Mouse (Mus musculus): Measurements from ENCODE around the gene Myh13. TPM values are rescaled to one million over a fixed set of nuclear protein-coding genes. Genes with fewer than 3 reads are reported as not detected.

Gene Myh13
- not detected in 2 replicates for polyA plus RNA-seq (2016; fragmentation: Nextera tagmentation; extraction: Ambion mirVana)

GRCm38 (mm10) chr11:67321358-67321757, at the start of gene Myh13:
Gene Myh13 (plus strand): TSS chr11:67321658.
- Histone ChIP-seq H3K36me3 (replicated peaks) (no peaks in the 10 kb centered on the region), H3K4me3 (replicated peaks) (no peak within 1 kb of the TSS), H3K4me1 (no peaks in the 10 kb centered on the region), H3K27me3 (no peaks in the 10 kb centered on the region), H3K9me3 (no peaks in the 10 kb centered on the region), H3K27ac (no peak within 1 kb of the TSS), H3K9ac (no peak within 1 kb of the TSS), H3K4me2 (no peak within 1 kb of the TSS)
- no peak for ATAC-seq (ENCODE audit: low FRiP score)
- 87% methylated on average over 7 of the region's 7 CpGs for WGBS

- Histone ChIP-seq H3K36me3 (replicated peaks) (no peaks in the 10 kb centered on the region), H3K4me2 (no peak within 1 kb of the TSS), H3K27me3 (no peaks in the 10 kb centered on the region), H3K9me3 (no peaks in the 10 kb centered on the region), H3K4me3 (replicated peaks) (no peak within 1 kb of the TSS), H3K4me1 (no peaks in the 10 kb centered on the region), H3K9ac (no peak within 1 kb of the TSS), H3K27ac (no peak within 1 kb of the TSS)
- no peak for ATAC-seq (ENCODE audit: low FRiP score)
- WGBS: 87% methylated on average over 10 of the region's 10 CpGs
These were observed 44.8 kb upstream of the Myh13 start, which contains the start of gene Myh8 for GRCm38 (mm10) chr11:67276601-67277174. Gene Myh8 (plus strand): TSS chr11:67277124.

GRCm38 (mm10) chr11:67293440-67293839, 28.0 kb upstream of the Myh13 start:
- no peak for ATAC-seq (ENCODE audit: low FRiP score)
- H3K9ac ChIP-seq: no peak overlapping the region
- no peaks in the 10 kb centered on the region for H3K4me1 ChIP-seq
- no peaks in the 10 kb centered on the region for H3K27me3 ChIP-seq
- H3K9me3 ChIP-seq: no peaks in the 10 kb centered on the region
- H3K36me3 ChIP-seq (replicated peaks): no peaks in the 10 kb centered on the region
- no peak overlapping the region for H3K4me2 ChIP-seq
- no peak overlapping the region for H3K4me3 ChIP-seq (replicated peaks)
- WGBS: 86% methylated on average over 1 of the region's 1 CpGs
- H3K27ac ChIP-seq: no peak overlapping the region

GRCm38 (mm10) chr11:67313733-67314452, 7.6 kb upstream of the Myh13 start:
- no peak overlapping the region for H3K4me3 ChIP-seq (replicated peaks)

GRCm38 (mm10) chr11:67326536-67326935, 5.1 kb downstream of the Myh13 start:
- Histone ChIP-seq H3K4me3 (replicated peaks) (no peak overlapping the region), H3K4me1 (no peaks in the 10 kb centered on the region), H3K36me3 (replicated peaks) (no peaks in the 10 kb centered on the region), H3K9me3 (no peaks in the 10 kb centered on the region), H3K4me2 (no peak overlapping the region), H3K27ac (no peak overlapping the region), H3K9ac (no peak overlapping the region), H3K27me3 (no peaks in the 10 kb centered on the region)
- no peak for ATAC-seq (ENCODE audit: low FRiP score)
- WGBS: 61% methylated on average over 2 of the region's 2 CpGs

More at GRCm38 (mm10) chr11:67313733-67314452, 7.6 kb upstream of the Myh13 start:
- 52% methylated on average over 15 of the region's 15 CpGs for WGBS
- Histone ChIP-seq H3K4me2 (no peak overlapping the region), H3K36me3 (replicated peaks) (no peaks in the 10 kb centered on the region), H3K27ac (no peak overlapping the region), H3K27me3 (no peaks in the 10 kb centered on the region), H3K9me3 (no peaks in the 10 kb centered on the region), H3K4me1 (no peaks in the 10 kb centered on the region), H3K9ac (no peak overlapping the region)
- no peak for ATAC-seq (ENCODE audit: low FRiP score)

- H3K4me3 ChIP-seq (replicated peaks): no peak overlapping the region
- H3K27ac ChIP-seq: no peak overlapping the region
- 0 out of 2 replicates have a peak, but pooled peaks cover 2% of the 10 kb centered on the region for H3K4me1 ChIP-seq
- H3K27me3 ChIP-seq: peaks cover 3% of the 10 kb centered on the region; the same call in 1 of the 2 replicates
- WGBS: 63% methylated on average over 3 of the region's 3 CpGs
- no peak for ATAC-seq (ENCODE audit: low FRiP score)
- H3K9ac ChIP-seq: no peak overlapping the region
- no peaks in the 10 kb centered on the region for H3K9me3 ChIP-seq
- H3K4me2 ChIP-seq: no peak overlapping the region
- no peaks in the 10 kb centered on the region for H3K36me3 ChIP-seq (replicated peaks)
These were observed 23.1 kb downstream of the Myh13 start for GRCm38 (mm10) chr11:67344556-67344955.

GRCm38 (mm10) chr11:67345186-67345855, 23.9 kb downstream of the Myh13 start:
- Histone ChIP-seq H3K9me3 (no peaks in the 10 kb centered on the region), H3K4me1 (0 out of 2 replicates have a peak, but pooled peaks cover 2% of the 10 kb centered on the region)
- ATAC-seq (ENCODE audit: low FRiP score): no peak

GRCm38 (mm10) chr11:67345856-67346236, 24.4 kb downstream of the Myh13 start:
- Histone ChIP-seq H3K36me3 (replicated peaks) (no peaks in the 10 kb centered on the region), H3K9ac (no peak overlapping the region), H3K4me2 (no peak overlapping the region), H3K27ac (no peak overlapping the region), H3K27me3 (peaks cover 10% of the 10 kb centered on the region; the same call in 1 of the 2 replicates), H3K4me3 (replicated peaks) (no peak overlapping the region), H3K4me1 (0 out of 2 replicates have a peak, but pooled peaks cover 2% of the 10 kb centered on the region), H3K9me3 (no peaks in the 10 kb centered on the region)
- no peak for ATAC-seq (ENCODE audit: low FRiP score)

More at GRCm38 (mm10) chr11:67345186-67345855, 23.9 kb downstream of the Myh13 start:
- Histone ChIP-seq H3K4me2 (no peak overlapping the region), H3K4me3 (replicated peaks) (no peak overlapping the region), H3K9ac (no peak overlapping the region), H3K36me3 (replicated peaks) (no peaks in the 10 kb centered on the region), H3K27me3 (peaks cover 10% of the 10 kb centered on the region; the same call in 1 of the 2 replicates), H3K27ac (no peak overlapping the region)
- 73% methylated on average over 2 of the region's 2 CpGs for WGBS

- peaks cover 10% of the 10 kb centered on the region; the same call in 1 of the 2 replicates for H3K27me3 ChIP-seq
- ATAC-seq (ENCODE audit: low FRiP score): peak; percentile 55; the same call in 1 of the 2 replicates
- H3K4me2 ChIP-seq: no peak overlapping the region
These were observed 28.8 kb downstream of the Myh13 start for GRCm38 (mm10) chr11:67350153-67350768.

GRCm38 (mm10) chr11:67353011-67353410, 31.6 kb downstream of the Myh13 start:
- Histone ChIP-seq H3K4me3 (replicated peaks) (no peak overlapping the region), H3K4me2 (no peak overlapping the region), H3K4me1 (no peaks in the 10 kb centered on the region), H3K27me3 (peaks cover 10% of the 10 kb centered on the region; the same call in 1 of the 2 replicates), H3K36me3 (replicated peaks) (no peaks in the 10 kb centered on the region), H3K9me3 (no peaks in the 10 kb centered on the region), H3K9ac (no peak overlapping the region), H3K27ac (no peak overlapping the region)
- no peak for ATAC-seq (ENCODE audit: low FRiP score)
- 62% methylated on average over 4 of the region's 4 CpGs for WGBS

More at GRCm38 (mm10) chr11:67350153-67350768, 28.8 kb downstream of the Myh13 start:
- 60% methylated on average over 14 of the region's 14 CpGs for WGBS
- Histone ChIP-seq H3K9ac (no peak overlapping the region), H3K4me3 (replicated peaks) (no peak overlapping the region), H3K27ac (no peak overlapping the region), H3K4me1 (0 out of 2 replicates have a peak, but pooled peaks cover 2% of the 10 kb centered on the region), H3K9me3 (no peaks in the 10 kb centered on the region), H3K36me3 (replicated peaks) (no peaks in the 10 kb centered on the region)

GRCm38 (mm10) chr11:67358031-67358430, 36.6 kb downstream of the Myh13 start:
- H3K4me2 ChIP-seq: no peak overlapping the region
- WGBS: 79% methylated on average over 10 of the region's 10 CpGs
- H3K4me1 ChIP-seq: no peaks in the 10 kb centered on the region
- no peak overlapping the region for H3K27ac ChIP-seq
- no peaks in the 10 kb centered on the region for H3K9me3 ChIP-seq
- no peak for ATAC-seq (ENCODE audit: low FRiP score)
- H3K9ac ChIP-seq: no peak overlapping the region
- no peaks in the 10 kb centered on the region for H3K27me3 ChIP-seq
- H3K4me3 ChIP-seq (replicated peaks): no peak overlapping the region
- no peaks in the 10 kb centered on the region for H3K36me3 ChIP-seq (replicated peaks)

- H3K4me1 ChIP-seq: no peaks in the 10 kb centered on the region
- no peak overlapping the region for H3K4me3 ChIP-seq (replicated peaks)
- H3K9me3 ChIP-seq: no peaks in the 10 kb centered on the region
- no peak overlapping the region for H3K27ac ChIP-seq
- no peaks in the 10 kb centered on the region for H3K27me3 ChIP-seq
- 88% methylated on average over 3 of the region's 3 CpGs for WGBS
- H3K36me3 ChIP-seq (replicated peaks): no peaks in the 10 kb centered on the region
- no peak for ATAC-seq (ENCODE audit: low FRiP score)
- H3K4me2 ChIP-seq: no peak overlapping the region
- H3K9ac ChIP-seq: no peak overlapping the region
These were observed 40.8 kb downstream of the Myh13 start for GRCm38 (mm10) chr11:67362236-67362635.
